Mouse (Mus musculus): ENCODE data around the gene Vwce. TPM values are rescaled to one million over a fixed set of nuclear protein-coding genes. Genes with fewer than 3 reads are reported as not detected.

Vwce gene
- polyA plus RNA-seq, 1 experiment from 2014 or later = 2.6 TPM

- ATAC-seq (ENCODE audit: insufficient number of reproducible peaks, low FRiP score, low TSS enrichment, low read depth) = no peak
- Histone ChIP-seq H3K4me3 (replicated peaks) (no peak overlapping the region), H3K27me3 (no peaks in the 10 kb centered on the region), H3K4me2 (replicated peaks) (no peak overlapping the region), H3K27ac (replicated peaks) (no peak overlapping the region), H3K9ac (no peak overlapping the region), H3K9me3 (replicated peaks) (no peaks in the 10 kb centered on the region), H3K4me1 (no peaks in the 10 kb centered on the region), H3K36me3 (no peaks in the 10 kb centered on the region)
- 70% methylated on average over 8 of the region's 8 CpGs for WGBS
Measured at GRCm38 (mm10) chr19:10648156-10648555, 14.1 kb downstream of the Vwce start.

GRCm38 (mm10) chr19:10656058-10656457 lies 22.0 kb downstream of the Vwce start:
- no peaks in the 10 kb centered on the region for H3K27me3 ChIP-seq
- no peaks in the 10 kb centered on the region for H3K9me3 ChIP-seq (replicated peaks)
- no peaks in the 10 kb centered on the region for H3K36me3 ChIP-seq
- H3K4me3 ChIP-seq (replicated peaks) = no peak overlapping the region
- no peak overlapping the region for H3K4me2 ChIP-seq (replicated peaks)
- no peak overlapping the region for H3K27ac ChIP-seq (replicated peaks)
- no peak for ATAC-seq (ENCODE audit: insufficient number of reproducible peaks, low FRiP score, low TSS enrichment, low read depth)
- H3K4me1 ChIP-seq = 0 out of 2 replicates have a peak, but pooled peaks cover 8% of the 10 kb centered on the region
- H3K9ac ChIP-seq = no peak overlapping the region
- WGBS = 36% methylated on average over 3 of the region's 3 CpGs

GRCm38 (mm10) chr19:10657742-10658141 lies 23.7 kb downstream of the Vwce start:
- no peak overlapping the region for H3K4me2 ChIP-seq (replicated peaks)
- H3K4me3 ChIP-seq (replicated peaks) = no peak overlapping the region
- H3K9me3 ChIP-seq (replicated peaks) = no peaks in the 10 kb centered on the region
- ATAC-seq (ENCODE audit: insufficient number of reproducible peaks, low FRiP score, low TSS enrichment, low read depth) = no peak
- no peak overlapping the region for H3K9ac ChIP-seq
- H3K27ac ChIP-seq (replicated peaks) = no peak overlapping the region
- WGBS = 81% methylated on average over 5 of the region's 5 CpGs
- H3K36me3 ChIP-seq = no peaks in the 10 kb centered on the region
- 0 out of 2 replicates have a peak, but pooled peaks cover 8% of the 10 kb centered on the region for H3K4me1 ChIP-seq
- H3K27me3 ChIP-seq = no peaks in the 10 kb centered on the region

- Histone ChIP-seq H3K4me1 (0 out of 2 replicates have a peak, but pooled peaks cover 8% of the 10 kb centered on the region), H3K4me3 (replicated peaks) (no peak overlapping the region), H3K27ac (replicated peaks) (no peak overlapping the region), H3K4me2 (replicated peaks) (no peak overlapping the region), H3K27me3 (no peaks in the 10 kb centered on the region), H3K9ac (no peak overlapping the region), H3K9me3 (replicated peaks) (no peaks in the 10 kb centered on the region), H3K36me3 (no peaks in the 10 kb centered on the region)
- WGBS = 82% methylated on average over 2 of the region's 2 CpGs
- ATAC-seq (ENCODE audit: insufficient number of reproducible peaks, low FRiP score, low TSS enrichment, low read depth) = no peak
Measured at GRCm38 (mm10) chr19:10658406-10658805, 24.4 kb downstream of the Vwce start.

- no peak overlapping the region for H3K27ac ChIP-seq (replicated peaks)
- H3K4me2 ChIP-seq (replicated peaks) = no peak overlapping the region
- H3K4me3 ChIP-seq (replicated peaks) = no peak overlapping the region
- 0 out of 2 replicates have a peak, but pooled peaks cover 3% of the 10 kb centered on the region for H3K4me1 ChIP-seq
- H3K9me3 ChIP-seq (replicated peaks) = no peaks in the 10 kb centered on the region
- H3K36me3 ChIP-seq = no peaks in the 10 kb centered on the region
- no peak overlapping the region for H3K9ac ChIP-seq
- no peak for ATAC-seq (ENCODE audit: insufficient number of reproducible peaks, low FRiP score, low TSS enrichment, low read depth)
- WGBS = 72% methylated on average over 5 of the region's 5 CpGs
- no peaks in the 10 kb centered on the region for H3K27me3 ChIP-seq
Measured at GRCm38 (mm10) chr19:10661373-10661772, 27.4 kb downstream of the Vwce start.

- Histone ChIP-seq H3K9me3 (replicated peaks) (no peaks in the 10 kb centered on the region), H3K4me2 (replicated peaks) (no peak overlapping the region), H3K9ac (no peak overlapping the region), H3K27ac (replicated peaks) (no peak overlapping the region), H3K4me3 (replicated peaks) (no peak overlapping the region), H3K36me3 (no peaks in the 10 kb centered on the region), H3K27me3 (no peaks in the 10 kb centered on the region), H3K4me1 (no peaks in the 10 kb centered on the region)
- no peak for ATAC-seq (ENCODE audit: insufficient number of reproducible peaks, low FRiP score, low TSS enrichment, low read depth)
- WGBS = 86% methylated on average over 2 of the region's 2 CpGs
Measured at GRCm38 (mm10) chr19:10661919-10662318, 27.9 kb downstream of the Vwce start.

GRCm38 (mm10) chr19:10662665-10663064 lies 28.7 kb downstream of the Vwce start:
- 72% methylated on average over 3 of the region's 3 CpGs for WGBS

GRCm38 (mm10) chr19:10665093-10665492 lies 31.1 kb downstream of the Vwce start:
- H3K27me3 ChIP-seq = no peaks in the 10 kb centered on the region
- 63% methylated on average over 3 of the region's 3 CpGs for WGBS
- no peak overlapping the region for H3K4me2 ChIP-seq (replicated peaks)
- no peaks in the 10 kb centered on the region for H3K4me1 ChIP-seq
- no peak overlapping the region for H3K9ac ChIP-seq
- H3K9me3 ChIP-seq (replicated peaks) = no peaks in the 10 kb centered on the region
- no peak for ATAC-seq (ENCODE audit: insufficient number of reproducible peaks, low FRiP score, low TSS enrichment, low read depth)
- no peak overlapping the region for H3K4me3 ChIP-seq (replicated peaks)
- H3K27ac ChIP-seq (replicated peaks) = no peak overlapping the region
- no peaks in the 10 kb centered on the region for H3K36me3 ChIP-seq

More at GRCm38 (mm10) chr19:10662665-10663064, 28.7 kb downstream of the Vwce start:
- Histone ChIP-seq H3K4me3 (replicated peaks) (no peak overlapping the region), H3K36me3 (no peaks in the 10 kb centered on the region), H3K27ac (replicated peaks) (no peak overlapping the region), H3K4me2 (replicated peaks) (no peak overlapping the region), H3K27me3 (no peaks in the 10 kb centered on the region), H3K9me3 (replicated peaks) (no peaks in the 10 kb centered on the region), H3K9ac (no peak overlapping the region), H3K4me1 (no peaks in the 10 kb centered on the region)
- ATAC-seq (ENCODE audit: insufficient number of reproducible peaks, low FRiP score, low TSS enrichment, low read depth) = no peak

GRCm38 (mm10) chr19:10665499-10665898 lies 31.5 kb downstream of the Vwce start:
- Histone ChIP-seq H3K4me1 (no peaks in the 10 kb centered on the region), H3K9ac (no peak overlapping the region), H3K36me3 (no peaks in the 10 kb centered on the region), H3K4me3 (replicated peaks) (no peak overlapping the region), H3K4me2 (replicated peaks) (no peak overlapping the region), H3K27ac (replicated peaks) (no peak overlapping the region), H3K27me3 (no peaks in the 10 kb centered on the region), H3K9me3 (replicated peaks) (no peaks in the 10 kb centered on the region)
- 10% methylated on average over 2 of the region's 2 CpGs for WGBS
- ATAC-seq (ENCODE audit: insufficient number of reproducible peaks, low FRiP score, low TSS enrichment, low read depth) = no peak

- H3K27ac ChIP-seq (replicated peaks) = no peak overlapping the region
- WGBS = 71% methylated on average over 4 of the region's 4 CpGs
- H3K9ac ChIP-seq = no peak overlapping the region
Measured at GRCm38 (mm10) chr19:10671319-10671718, 37.3 kb downstream of the Vwce start.

GRCm38 (mm10) chr19:10671854-10672417 lies 37.9 kb downstream of the Vwce start:
- ATAC-seq (ENCODE audit: insufficient number of reproducible peaks, low FRiP score, low TSS enrichment, low read depth) = no peak
- WGBS = 72% methylated on average over 9 of the region's 9 CpGs
- no peak overlapping the region for H3K4me3 ChIP-seq (replicated peaks)

More at GRCm38 (mm10) chr19:10671319-10671718, 37.3 kb downstream of the Vwce start:
- no peaks in the 10 kb centered on the region for H3K36me3 ChIP-seq
- no peak overlapping the region for H3K4me2 ChIP-seq (replicated peaks)
- H3K9me3 ChIP-seq (replicated peaks) = no peaks in the 10 kb centered on the region
- H3K27me3 ChIP-seq = no peaks in the 10 kb centered on the region
- no peak for ATAC-seq (ENCODE audit: insufficient number of reproducible peaks, low FRiP score, low TSS enrichment, low read depth)
- H3K4me1 ChIP-seq = no peaks in the 10 kb centered on the region
- no peak overlapping the region for H3K4me3 ChIP-seq (replicated peaks)

GRCm38 (mm10) chr19:10673275-10673674 lies 39.3 kb downstream of the Vwce start:
- Histone ChIP-seq H3K9me3 (replicated peaks) (no peaks in the 10 kb centered on the region), H3K27ac (replicated peaks) (no peak overlapping the region), H3K9ac (no peak overlapping the region), H3K4me1 (no peaks in the 10 kb centered on the region), H3K4me3 (replicated peaks) (no peak overlapping the region), H3K36me3 (no peaks in the 10 kb centered on the region), H3K4me2 (replicated peaks) (no peak overlapping the region), H3K27me3 (no peaks in the 10 kb centered on the region)
- no peak for ATAC-seq (ENCODE audit: insufficient number of reproducible peaks, low FRiP score, low TSS enrichment, low read depth)
- WGBS = 29% methylated on average over 1 of the region's 1 CpGs

More at GRCm38 (mm10) chr19:10671854-10672417, 37.9 kb downstream of the Vwce start:
- no peak overlapping the region for H3K9ac ChIP-seq
- no peak overlapping the region for H3K27ac ChIP-seq (replicated peaks)
- no peaks in the 10 kb centered on the region for H3K4me1 ChIP-seq
- H3K27me3 ChIP-seq = no peaks in the 10 kb centered on the region
- H3K9me3 ChIP-seq (replicated peaks) = no peaks in the 10 kb centered on the region
- H3K4me2 ChIP-seq (replicated peaks) = no peak overlapping the region
- no peaks in the 10 kb centered on the region for H3K36me3 ChIP-seq

Data from embryonic facial prominence, embryonic 15.5 days (tissue).